In the genomic region with DNA sequence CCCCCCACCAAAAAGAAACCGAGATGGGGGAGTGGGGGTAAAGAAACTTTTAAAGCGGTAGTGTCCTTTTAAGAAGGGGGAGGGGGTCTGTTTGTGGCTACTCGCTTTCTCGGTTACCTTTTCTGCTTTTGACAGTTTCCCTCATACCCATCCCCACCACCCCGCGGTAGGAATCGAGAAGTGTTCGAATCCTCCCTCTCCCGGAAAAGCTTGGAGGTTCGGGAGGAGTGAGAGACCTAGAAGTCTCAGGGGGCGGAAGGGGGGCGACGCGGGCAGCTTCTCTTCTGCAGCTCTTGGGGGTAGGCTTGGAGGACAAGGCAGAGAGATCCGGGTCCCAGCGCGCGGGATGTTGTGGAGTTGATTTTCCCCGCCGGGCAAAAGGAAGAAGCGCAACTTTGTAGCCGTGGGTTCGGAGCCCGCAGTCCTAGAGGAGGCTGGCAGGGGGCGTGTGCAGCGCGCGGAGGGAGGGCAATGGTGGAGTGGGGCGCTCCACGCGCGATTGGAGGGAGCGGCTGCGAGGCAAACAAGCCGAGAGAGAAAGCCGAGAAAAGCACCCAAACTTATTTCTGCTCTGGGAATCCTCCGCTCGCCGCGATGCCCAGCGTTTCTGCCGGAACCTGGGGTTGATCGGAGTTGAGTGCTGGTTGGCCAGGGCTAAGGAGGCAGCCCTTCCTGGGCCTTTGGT, we compare ENCODE assay signal across 9 mouse cellular contexts. TPM values are rescaled to one million over a fixed set of nuclear protein-coding genes. Genes with fewer than 3 reads are reported as not detected.
DNase-seq lines count a peak whose midpoint lies in the region; ATAC-seq and TF ChIP-seq lines count a peak whose summit lies in the region.
"Had no signal": no experiment of that assay in that cellular context is flagged by ENCODE, and none has a peak within 500 bp of the region (broad histone marks: within the 10 kb centered on the region; RNA-seq: fewer than 3 reads in every experiment).

No protein-coding gene starts in this region.

- H3K27ac ChIP-seq in ES-E14 (ENCODE audit: insufficient read depth, low read depth, low read length, poor library complexity, severe bottlenecking), result no peak overlapping the region
- H3K27ac ChIP-seq in forebrain, embryonic 16.5 days (ENCODE audit: low read length), result peak overlapping the region; percentile 79
- H3K27ac ChIP-seq in lung, embryonic 14.5 days (ENCODE audit: low read depth), result no peak overlapping the region; the same call in none of the 2 replicates

- intact Hi-C loops in heart, postnatal 36 days (cut with DNase I), result loop anchor here (5.0 to 10.0 kb wide), 4 partner anchors 38 to 640 kb away; no protein-coding TSS in a partner anchor

- no peaks in the 10 kb centered on the region for H3K36me3 ChIP-seq in ES-E14 (ENCODE audit: control insufficient read depth, insufficient read depth, low read length, poor library complexity, severe bottlenecking)
- no peaks in the 10 kb centered on the region for H3K36me3 ChIP-seq in forebrain, embryonic 16.5 days (ENCODE audit: control insufficient read depth, insufficient read depth)
- H3K36me3 ChIP-seq in lung, embryonic 14.5 days (ENCODE audit: insufficient read depth), result no peaks in the 10 kb centered on the region

- peak overlapping the region; percentile 80 to 98 for H3K4me3 ChIP-seq in ES-E14 (ENCODE audit: insufficient read depth in 1 of 2, low read depth in 1 of 2, low read length in 2 of 2, poor library complexity in 1 of 2, severe bottlenecking in 1 of 2)
- H3K4me3 ChIP-seq in forebrain, embryonic 16.5 days (replicated peaks; ENCODE audit: low read length), result peak overlapping the region; percentile 59
- H3K4me3 ChIP-seq in lung, embryonic 14.5 days (ENCODE audit: low read depth, low read length), result peak overlapping the region; percentile 77
- H3K4me3 ChIP-seq: myocyte had no signal

- H3K4me2 ChIP-seq in forebrain, embryonic 16.5 days (ENCODE audit: low read length), result peak overlapping the region; percentile 97
- H3K4me2 ChIP-seq in lung, embryonic 14.5 days, result peak overlapping the region; percentile 98

- no peak for DNase-seq in ES-E14 (ENCODE audit: low read depth, low spot score)
- DNase-seq in cerebellum, adult 11-12 months, result peak; percentile 54
- DNase-seq in heart, postnatal 36 days, result peak; percentile 30 to 45
- peak; percentile 11 to 18 for DNase-seq in layer of hippocampus, adult 8-10 months (ENCODE audit: low spot score in 2 of 2)
- DNase-seq in lung, embryonic 14.5 days, result peak; percentile 62
- DNase-seq in right cerebral cortex, adult 18-20 months, result peak; percentile 50
- no peak for DNase-seq in thymus, postnatal 10 days (ENCODE audit: low spot score in 2 of 2)

- peak overlapping the region; percentile 55; the same call in 1 of the 2 replicates for H3K9ac ChIP-seq in ES-E14 (ENCODE audit: insufficient read depth, low read depth, low read length, poor library complexity, severe bottlenecking)
- H3K9ac ChIP-seq in forebrain, embryonic 16.5 days (replicated peaks; ENCODE audit: low read depth, low read length), result peak overlapping the region; percentile 70
- H3K9ac ChIP-seq in lung, embryonic 14.5 days, result peak overlapping the region; percentile 75

- H3K27me3 ChIP-seq in forebrain, embryonic 16.5 days (replicated peaks; ENCODE audit: control insufficient read depth, insufficient read depth, low read length), result no peaks in the 10 kb centered on the region
- 0 out of 2 replicates have a peak, but pooled peaks cover 4% of the 10 kb centered on the region for H3K27me3 ChIP-seq in lung, embryonic 14.5 days (ENCODE audit: insufficient read depth, low read length)

- no peaks in the 10 kb centered on the region for H3K9me3 ChIP-seq in ES-E14 (ENCODE audit: control insufficient read depth, insufficient read depth, low read depth, low read length)
- no peaks in the 10 kb centered on the region for H3K9me3 ChIP-seq in forebrain, embryonic 16.5 days (ENCODE audit: control insufficient read depth, low read length)
- H3K9me3 ChIP-seq in lung, embryonic 14.5 days (ENCODE audit: low read depth, low read length), result no peaks in the 10 kb centered on the region

- ATAC-seq in forebrain, embryonic 16.5 days, result peak; percentile 43; the same call in 1 of the 2 replicates
- peak; percentile 49; the same call in 1 of the 2 replicates for ATAC-seq in lung, embryonic 14.5 days (ENCODE audit: insufficient read depth)

- H3K4me1 ChIP-seq in ES-E14 (ENCODE audit: control insufficient read depth in 2 of 2, insufficient read depth in 2 of 2, low read length in 2 of 2, poor library complexity in 1 of 2), result no peaks in the 10 kb centered on the region
- H3K4me1 ChIP-seq in forebrain, embryonic 16.5 days (replicated peaks; ENCODE audit: control insufficient read depth, insufficient read depth, low read length), result peaks cover 23% of the 10 kb centered on the region
- H3K4me1 ChIP-seq in lung, embryonic 14.5 days (ENCODE audit: insufficient read depth), result no peaks in the 10 kb centered on the region; the same call in 1 of the 2 replicates

- in situ Hi-C loops in ES-E14 (cut with MboI; ENCODE audit: low sequenced_read_pairs in 2 of 2, unreplicated experiment in 2 of 2), result no loop called here

- WGBS in forebrain, embryonic 16.5 days, result under 1% methylated on average over 43 of the region's 43 CpGs
- WGBS in lung, embryonic 14.5 days, result under 1% methylated on average over 42 of the region's 43 CpGs

- no peak for TF ChIP-seq CTCF in lung, embryonic 14.5 days (IDR thresholded peaks at IDR 0.05; ENCODE audit: low read depth)

TF ChIP-seq in ES-E14, 5 proteins besides CTCF, POLR2A, EP300 and RAD21:
- no peak for TF ChIP-seq ZNF384 (IDR thresholded peaks at IDR 0.05; ENCODE audit: low read depth, low read length)
- TF ChIP-seq CHD2 (IDR thresholded peaks at IDR 0.05; ENCODE audit: low read depth, low read length), result no peak
- TF ChIP-seq HCFC1 (IDR thresholded peaks at IDR 0.05; ENCODE audit: borderline replicate concordance, insufficient read depth, low read length), result no peak
- no peak for TF ChIP-seq MAFK (IDR thresholded peaks at IDR 0.05; ENCODE audit: insufficient read depth, low read depth, low read length)
- TF ChIP-seq ZC3H11A (IDR thresholded peaks at IDR 0.05; ENCODE audit: borderline replicate concordance, low read depth, low read length), result no peak

RNA-seq across cellular contexts. Expression of gene Rora, which starts 0.9 kb away (rescaled TPM):
- total RNA-seq in ES-E14 (2012; rRNA removed), result 2.1 and 4.3 TPM in 2 replicates
- 7.0 and 7.9 TPM in 2 replicates for polyA plus RNA-seq in forebrain, embryonic 16.5 days (2015; fragmentation: Nextera tagmentation; extraction: Ambion mirVana)
- total RNA-seq in heart, postnatal 36 days (2021), result 10 to 100 TPM; 30.3 to 33.6 TPM
- total RNA-seq in layer of hippocampus, adult 8-10 months (2022), result 10 to 100 TPM; 35.1 to 41.5 (median 36.6) TPM
- 4.3 and 5.9 TPM in 2 replicates for polyA plus RNA-seq in lung, embryonic 14.5 days (2014; fragmentation: Nextera tagmentation; extraction: Ambion mirVana)

Comparison
In these comparisons a context has a peak if more than half of its experiments do, and no peak if none do; other contexts are left out.
1. DNase-seq: peak in cerebellum, adult 11-12 months (single experiment), heart, postnatal 36 days (2 of 2), layer of hippocampus, adult 8-10 months (2 of 2), lung, embryonic 14.5 days (single experiment) and right cerebral cortex, adult 18-20 months (single experiment); none in ES-E14 (single experiment) and thymus, postnatal 10 days (0 of 2).
2. Peak in every context shown above with its lines, with median percentiles within 50 percentile points of each other: H3K4me3 ChIP-seq and H3K9ac ChIP-seq.